Mouse (Mus musculus): ENCODE results near the gene Rrp36. TPM values are rescaled to one million over a fixed set of nuclear protein-coding genes. Genes with fewer than 3 reads are reported as not detected.

Gene Rrp36
- polyA plus RNA-seq, 1 experiment from 2014 or later, result 53.0 TPM

GRCm38 (mm10) chr17:46619683-46620357 is 54.3 kb downstream of the Rrp36 start:
- no peak for ATAC-seq (ENCODE audit: low FRiP score, low read depth)
- no peaks in the 10 kb centered on the region for H3K9me3 ChIP-seq
- H3K36me3 ChIP-seq, result no peaks in the 10 kb centered on the region
- H3K9ac ChIP-seq, result no peak overlapping the region
- peaks cover 70% of the 10 kb centered on the region for H3K4me1 ChIP-seq (replicated peaks)
- peak overlapping the region; percentile 34 for H3K4me2 ChIP-seq
- H3K27me3 ChIP-seq, result no peaks in the 10 kb centered on the region
- H3K4me3 ChIP-seq, result no peak overlapping the region
- peak overlapping the region; percentile 63 for H3K27ac ChIP-seq (replicated peaks)
- 30% methylated on average over 16 of the region's 16 CpGs for WGBS

GRCm38 (mm10) chr17:46618769-46619682 is 55.1 kb downstream of the Rrp36 start:
- Histone ChIP-seq H3K4me3 (no peak overlapping the region), H3K27me3 (no peaks in the 10 kb centered on the region), H3K27ac (replicated peaks) (peak overlapping the region; percentile 63), H3K9ac (peak overlapping the region; percentile 20), H3K36me3 (no peaks in the 10 kb centered on the region), H3K4me1 (replicated peaks) (peaks cover 63% of the 10 kb centered on the region), H3K4me2 (peak overlapping the region; percentile 34), H3K9me3 (no peaks in the 10 kb centered on the region)
- no peak for ATAC-seq (ENCODE audit: low FRiP score, low read depth)
- 9% methylated on average over 27 of the region's 27 CpGs for WGBS

GRCm38 (mm10) chr17:46618394-46618768 is 55.8 kb downstream of the Rrp36 start:
- no peak for ATAC-seq (ENCODE audit: low FRiP score, low read depth)
- no peaks in the 10 kb centered on the region for H3K9me3 ChIP-seq
- H3K9ac ChIP-seq, result peak overlapping the region; percentile 20; the same call in 1 of the 2 replicates
- peak overlapping the region; percentile 63 for H3K27ac ChIP-seq (replicated peaks)
- peak overlapping the region; percentile 34 for H3K4me2 ChIP-seq
- no peak overlapping the region for H3K4me3 ChIP-seq
- WGBS, result 21% methylated on average over 6 of the region's 6 CpGs
- H3K36me3 ChIP-seq, result no peaks in the 10 kb centered on the region
- H3K4me1 ChIP-seq (replicated peaks), result peaks cover 63% of the 10 kb centered on the region
- H3K27me3 ChIP-seq, result no peaks in the 10 kb centered on the region

GRCm38 (mm10) chr17:46617799-46618198 is 56.4 kb downstream of the Rrp36 start:
- no peaks in the 10 kb centered on the region for H3K36me3 ChIP-seq
- H3K9ac ChIP-seq, result no peak overlapping the region
- peak overlapping the region; percentile 63; the same call in 1 of the 2 replicates for H3K27ac ChIP-seq (replicated peaks)
- peaks cover 67% of the 10 kb centered on the region for H3K4me1 ChIP-seq (replicated peaks)
- no peaks in the 10 kb centered on the region for H3K9me3 ChIP-seq
- H3K4me3 ChIP-seq, result no peak overlapping the region
- no peak for ATAC-seq (ENCODE audit: low FRiP score, low read depth)
- no peaks in the 10 kb centered on the region for H3K27me3 ChIP-seq
- 62% methylated on average over 12 of the region's 12 CpGs for WGBS
- no peak overlapping the region for H3K4me2 ChIP-seq

Other genes starting within 250 kb of the Rrp36 start
- 2.8 and 3.0 TPM in 2 replicates for gene Crip3, start 245.4 kb downstream of the Rrp36 start, polyA plus RNA-seq (2015; fragmentation: Nextera tagmentation; extraction: Ambion mirVana)
- gene Slc22a7, start 235.9 kb downstream of the Rrp36 start, polyA plus RNA-seq (2015; fragmentation: Nextera tagmentation; extraction: Ambion mirVana), result 0.10 TPM in 1 of 2 replicates, not detected in the other
- gene Ttbk1, start 186.7 kb downstream of the Rrp36 start, polyA plus RNA-seq (2015; fragmentation: Nextera tagmentation; extraction: Ambion mirVana), result 8.6 and 8.9 TPM in 2 replicates
- 21.8 and 22.4 TPM in 2 replicates for gene Dnph1, start 177.6 kb downstream of the Rrp36 start, polyA plus RNA-seq (2015; fragmentation: Nextera tagmentation; extraction: Ambion mirVana)
- gene Cul9, start 128.0 kb downstream of the Rrp36 start, polyA plus RNA-seq (2015; fragmentation: Nextera tagmentation; extraction: Ambion mirVana), result 21.0 and 26.5 TPM in 2 replicates
- 2.7 and 4.5 TPM in 2 replicates for gene Srf, start 118.2 kb downstream of the Rrp36 start, polyA plus RNA-seq (2015; fragmentation: Nextera tagmentation; extraction: Ambion mirVana)
- gene Ptk7, start 44.8 kb downstream of the Rrp36 start, polyA plus RNA-seq (2015; fragmentation: Nextera tagmentation; extraction: Ambion mirVana), result 32.8 and 34.1 TPM in 2 replicates
- gene Klc4, start 28.3 kb downstream of the Rrp36 start, polyA plus RNA-seq (2015; fragmentation: Nextera tagmentation; extraction: Ambion mirVana), result 33.9 and 35.9 TPM in 2 replicates
- gene Mrpl2, start 28.1 kb downstream of the Rrp36 start, polyA plus RNA-seq (2015; fragmentation: Nextera tagmentation; extraction: Ambion mirVana), result 64.3 TPM in 2 replicates
- gene Cul7, start 24.0 kb downstream of the Rrp36 start, polyA plus RNA-seq (2015; fragmentation: Nextera tagmentation; extraction: Ambion mirVana), result 38.4 and 43.8 TPM in 2 replicates
- gene Mea1, start 4.4 kb upstream of the Rrp36 start, polyA plus RNA-seq (2015; fragmentation: Nextera tagmentation; extraction: Ambion mirVana), result 291 and 302 TPM in 2 replicates
- 168 and 179 TPM in 2 replicates for gene Klhdc3, start 6.6 kb upstream of the Rrp36 start, polyA plus RNA-seq (2015; fragmentation: Nextera tagmentation; extraction: Ambion mirVana)
- gene Ppp2r5d, start 30.8 kb upstream of the Rrp36 start, polyA plus RNA-seq (2015; fragmentation: Nextera tagmentation; extraction: Ambion mirVana), result 101 and 109 TPM in 2 replicates
- gene Pex6, start 37.1 kb upstream of the Rrp36 start, polyA plus RNA-seq (2015; fragmentation: Nextera tagmentation; extraction: Ambion mirVana), result 29.7 and 30.7 TPM in 2 replicates
- gene Gnmt, start 54.8 kb upstream of the Rrp36 start, polyA plus RNA-seq (2015; fragmentation: Nextera tagmentation; extraction: Ambion mirVana), result 0.86 and 1.9 TPM in 2 replicates
- 67.2 and 73.5 TPM in 2 replicates for gene Cnpy3, start 77.9 kb upstream of the Rrp36 start, polyA plus RNA-seq (2015; fragmentation: Nextera tagmentation; extraction: Ambion mirVana)
- 0.19 and 0.45 TPM in 2 replicates for gene Ptcra, start 89.4 kb upstream of the Rrp36 start, polyA plus RNA-seq (2015; fragmentation: Nextera tagmentation; extraction: Ambion mirVana)
- 53.6 and 58.8 TPM in 2 replicates for gene 2310039H08Rik, start 98.3 kb upstream of the Rrp36 start, polyA plus RNA-seq (2015; fragmentation: Nextera tagmentation; extraction: Ambion mirVana)
- gene Rpl7l1, start 108.3 kb upstream of the Rrp36 start, polyA plus RNA-seq (2015; fragmentation: Nextera tagmentation; extraction: Ambion mirVana), result 82.2 and 87.9 TPM in 2 replicates
- gene Bicral, start 184.1 kb upstream of the Rrp36 start, polyA plus RNA-seq (2015; fragmentation: Nextera tagmentation; extraction: Ambion mirVana), result 7.7 and 10.3 TPM in 2 replicates
- gene Tbcc, start 216.3 kb upstream of the Rrp36 start, polyA plus RNA-seq (2015; fragmentation: Nextera tagmentation; extraction: Ambion mirVana), result 57.5 and 60.8 TPM in 2 replicates
- gene Prph2, start 236.1 kb upstream of the Rrp36 start, polyA plus RNA-seq (2015; fragmentation: Nextera tagmentation; extraction: Ambion mirVana), result 0.05 TPM in 1 of 2 replicates, not detected in the other

Data from hindbrain, embryonic 15.5 days (tissue).